Mouse (Mus musculus) C2C12 (cell line): ENCODE data around the gene Lrrc42. TPM values are rescaled to one million over a fixed set of nuclear protein-coding genes. Genes with fewer than 3 reads are reported as not detected.

Experiments used
- H3K27me3 ChIP-seq: one replicate; pipeline ENCODE4 v1.6.1; 2011; ENCODE audit not compliant: control insufficient read depth, insufficient read depth, insufficient read length
- H3K36me3 ChIP-seq: one replicate; pipeline ENCODE4 v1.6.1; 2011; ENCODE audit not compliant: control insufficient read depth, insufficient read depth
- H3K4me3 ChIP-seq: one replicate; pipeline ENCODE4 v1.5.1; 2011; ENCODE audit warnings: mild to moderate bottlenecking, control low read depth; ENCODE audit not compliant: poor library complexity, insufficient read depth, severe bottlenecking
- H3K79me2 ChIP-seq: one replicate; pipeline ENCODE4 v1.6.1; 2011; ENCODE audit not compliant: control insufficient read depth, insufficient read depth
- H3K79me3 ChIP-seq: one replicate; pipeline ENCODE4 v1.6.1; 2011; ENCODE audit warnings: low read depth, control low read depth
- H3ac ChIP-seq: one replicate; pipeline ENCODE3; 2011; ENCODE audit warnings: low read depth; ENCODE audit not compliant: control insufficient read depth, insufficient read length
- CEBPB ChIP-seq: IDR thresholded peaks from one replicate; pipeline ENCODE4 v1.6.1; 2011; ENCODE audit warnings: low read depth, mild to moderate bottlenecking, control low read depth, moderate library complexity
- CTCF ChIP-seq: IDR thresholded peaks from one replicate; pipeline ENCODE4 v1.5.1; 2011; ENCODE audit not compliant: control insufficient read depth, insufficient read depth, insufficient read length
- FOSL1 ChIP-seq: IDR thresholded peaks from one replicate; pipeline ENCODE4 v1.8.0; 2011; ENCODE audit warnings: mild to moderate bottlenecking, low read length; ENCODE audit not compliant: poor library complexity, insufficient read depth, severe bottlenecking
- MAX ChIP-seq: IDR thresholded peaks from one replicate; pipeline ENCODE4 v1.6.1; 2011; ENCODE audit warnings: mild to moderate bottlenecking, control low read depth
- MYOD1 ChIP-seq: IDR thresholded peaks from one replicate; pipeline ENCODE4 v1.6.1; 2011; ENCODE audit warnings: low read depth; ENCODE audit not compliant: control insufficient read depth, insufficient read length
- MYOG ChIP-seq: IDR thresholded peaks from one replicate; pipeline ENCODE4 v1.6.1; 2011; ENCODE audit not compliant: control insufficient read depth, insufficient read length; ENCODE audit errors: extremely low read depth
- USF1 ChIP-seq: IDR thresholded peaks from one replicate; pipeline ENCODE4 v1.6.1; 2011; ENCODE audit warnings: low read depth, mild to moderate bottlenecking, control low read depth, moderate library complexity
- long read RNA-seq, 2 experiments: library from polyadenylated mRNA; unstranded; transcript quantifications; one replicate each; pipeline ENCODE4 v2.0.0; 2019 to 2020
- polyA plus RNA-seq: library from polyadenylated mRNA; unstranded; fragments of >200 nt; fragmentation: generic; extraction: Trizol; gene quantifications from one replicate; pipeline ENCODE4 v1.2.1, GENCODE M21; 2012; ENCODE audit warnings: missing spikeins

Lrrc42 gene
- polyA plus RNA-seq = 32.5 TPM
- long read RNA-seq, experiment 1, transcript Lrrc42-201 (8 exons, 1,755 nt) = major isoform, 23 of 32 reads
- long read RNA-seq, experiment 1, partial matches to known transcripts = 2 of 32 reads
- long read RNA-seq, experiment 1, other reads (novel, unspliced or antisense) = 6 of 32 reads
- long read RNA-seq, experiment 2, transcript Lrrc42-201 (8 exons, 1,755 nt) = major isoform, 144 of 156 reads
- long read RNA-seq, experiment 2, partial matches to known transcripts = 1 of 156 reads
- long read RNA-seq, experiment 2, other reads (novel, unspliced or antisense) = 11 of 156 reads

DNA sequence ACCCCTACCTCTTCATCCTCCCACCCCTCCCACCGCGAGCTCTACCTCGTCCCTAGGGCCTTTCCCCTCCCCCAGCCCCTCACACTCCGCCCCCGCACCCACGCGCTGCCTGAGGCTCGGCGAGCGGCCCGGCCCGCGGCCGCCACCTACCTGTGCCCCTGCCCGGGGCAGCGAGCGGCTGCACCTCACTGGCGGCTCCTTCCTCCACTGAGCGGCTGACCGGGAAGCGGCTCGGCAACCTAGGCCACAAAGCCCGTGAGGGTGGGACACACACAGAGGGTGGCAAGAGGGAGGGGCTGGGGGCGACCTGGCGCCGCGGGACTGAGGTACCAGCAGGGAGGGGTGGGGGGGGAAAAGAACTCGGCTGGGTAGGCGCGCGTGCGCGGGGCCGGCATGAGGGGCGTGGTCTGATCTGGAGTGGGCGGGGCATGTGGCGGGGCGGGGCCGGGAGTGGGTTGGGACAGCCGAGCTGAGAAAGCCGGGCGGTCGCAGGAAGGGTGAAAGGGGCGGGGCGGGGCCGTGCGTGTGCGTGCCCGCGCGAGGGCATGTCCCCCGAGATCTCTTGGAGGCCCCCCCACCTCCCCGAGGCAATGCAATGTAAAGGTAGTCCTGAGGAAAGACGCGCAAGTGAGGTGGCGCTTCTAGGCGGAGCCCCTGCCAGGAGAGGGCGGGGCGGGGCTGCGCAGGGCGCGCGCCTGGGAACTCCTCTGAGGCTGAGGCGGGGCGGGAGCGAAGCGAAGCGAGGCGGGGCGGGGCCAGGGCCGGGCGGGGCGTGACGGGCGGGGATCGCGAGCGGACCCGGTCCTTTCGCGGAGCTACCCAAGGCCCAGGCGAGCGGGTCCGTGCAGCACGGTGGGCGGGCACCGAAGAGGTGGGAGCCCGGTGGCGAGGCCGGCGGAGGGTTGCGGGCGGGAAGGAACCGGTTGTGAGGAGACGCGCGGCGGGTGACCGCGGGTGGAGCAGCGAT lies at the start of gene Lrrc42, which contains the start of gene Hspb11:
TSS of gene Lrrc42 (minus strand) at position 408 of the 967 bp plus-strand sequence.
TSS of gene Hspb11 (plus strand) at position 469 of the 967 bp plus-strand sequence.
- Histone ChIP-seq H3K27me3 (no peaks in the 10 kb centered on the region), H3K79me2 (peaks cover 45% of the 10 kb centered on the region), H3ac (peak within 1 kb of the TSS; percentile 69), H3K36me3 (no peaks in the 10 kb centered on the region), H3K4me3 (peak within 1 kb of the TSS; percentile 64), H3K79me3 (peaks cover 17% of the 10 kb centered on the region)
- TF ChIP-seq MAX (peak; percentile 35), USF1 (no peak), MYOD1 (no peak), CTCF (no peak)

DNA sequence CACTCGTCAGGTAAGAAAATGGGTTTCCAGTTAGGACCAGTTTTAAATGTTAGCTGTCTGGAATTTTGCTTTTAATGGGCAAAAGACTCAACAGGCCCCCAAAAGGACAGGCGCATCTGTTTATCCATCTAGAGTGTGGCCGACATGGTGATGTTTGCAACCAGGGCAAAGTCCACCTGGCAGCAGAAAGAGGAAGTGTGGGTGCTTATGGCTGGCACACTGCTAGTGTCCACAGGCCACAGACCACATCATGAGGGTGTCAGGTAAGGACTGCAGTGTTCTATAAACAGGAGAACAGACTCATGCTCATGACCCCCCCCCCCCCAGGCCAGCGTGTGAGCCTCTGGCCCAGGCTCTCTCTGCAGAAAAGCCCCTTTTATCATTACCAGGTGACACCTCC lies 49.5 kb upstream of the Lrrc42 start:
- Histone ChIP-seq H3K36me3 (no peaks in the 10 kb centered on the region), H3K79me2 (no peaks in the 10 kb centered on the region), H3ac (no peak overlapping the region), H3K4me3 (no peak overlapping the region), H3K27me3 (peaks cover 36% of the 10 kb centered on the region), H3K79me3 (no peaks in the 10 kb centered on the region)
- no peak for TF ChIP-seq MAX
- TF ChIP-seq FOSL1 = no peak
- no peak for TF ChIP-seq MYOG
- no peak for TF ChIP-seq USF1
- no peak for TF ChIP-seq CTCF
- TF ChIP-seq CEBPB = no peak
- TF ChIP-seq MYOD1 = no peak

DNA sequence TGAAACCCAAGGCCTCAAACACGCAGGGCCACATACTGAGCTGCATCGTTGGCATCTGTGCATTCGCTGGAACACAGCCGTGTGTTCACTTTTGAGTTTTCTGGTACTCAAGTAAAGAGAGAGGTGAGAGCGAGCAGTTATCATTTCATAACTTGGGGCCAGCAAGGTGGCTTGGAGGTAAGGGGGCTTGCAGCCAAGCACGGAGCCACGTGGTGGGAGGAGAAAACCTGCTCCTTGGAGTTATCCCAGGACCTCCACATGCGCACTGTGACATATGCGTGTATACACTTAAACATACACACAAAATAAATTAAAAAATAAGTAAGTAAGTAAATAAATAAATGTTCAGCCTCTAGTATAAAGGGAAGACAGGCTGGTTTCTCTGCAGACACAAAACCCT lies 48.9 kb upstream of the Lrrc42 start:
- Histone ChIP-seq H3K27me3 (peaks cover 33% of the 10 kb centered on the region), H3ac (no peak overlapping the region), H3K79me3 (no peaks in the 10 kb centered on the region), H3K36me3 (no peaks in the 10 kb centered on the region), H3K4me3 (no peak overlapping the region), H3K79me2 (no peaks in the 10 kb centered on the region)
- no peak for TF ChIP-seq MAX
- TF ChIP-seq CTCF = no peak
- no peak for TF ChIP-seq MYOD1
- no peak for TF ChIP-seq CEBPB
- TF ChIP-seq MYOG = no peak
- TF ChIP-seq FOSL1 = no peak

GRCm38 (mm10) chr4:107300902-107301555 lies 47.7 kb upstream of the Lrrc42 start:
- Histone ChIP-seq H3K79me2 (no peaks in the 10 kb centered on the region), H3K27me3 (peaks cover 21% of the 10 kb centered on the region), H3K36me3 (no peaks in the 10 kb centered on the region), H3K79me3 (no peaks in the 10 kb centered on the region), H3ac (no peak overlapping the region), H3K4me3 (no peak overlapping the region)
- TF ChIP-seq FOSL1 = no peak
- TF ChIP-seq USF1 = no peak
- no peak for TF ChIP-seq MYOG

DNA sequence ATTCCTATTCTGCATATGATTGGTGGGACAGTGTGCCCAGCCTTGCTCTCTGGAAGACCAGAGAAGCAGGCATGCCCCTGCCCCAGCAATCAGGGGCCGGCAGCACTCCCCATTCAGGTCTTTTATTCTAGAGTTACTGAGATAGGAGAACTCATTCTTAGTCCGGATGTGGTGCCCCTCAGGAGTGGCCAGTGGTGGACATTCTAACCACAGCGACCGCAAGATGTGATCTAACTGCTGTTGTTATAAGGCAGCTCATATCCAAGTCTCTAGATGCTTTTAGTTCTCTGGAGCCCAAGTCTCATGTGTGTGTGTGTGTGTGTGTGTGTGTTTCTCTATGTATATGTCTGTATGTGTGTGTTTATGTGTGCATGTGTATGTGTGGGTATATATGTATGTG lies 47.0 kb upstream of the Lrrc42 start:
- TF ChIP-seq MYOD1 = no peak
- no peak for TF ChIP-seq USF1
- no peak for TF ChIP-seq CEBPB
- TF ChIP-seq MAX = no peak
- no peak for TF ChIP-seq CTCF
- TF ChIP-seq MYOG = no peak
- no peak for TF ChIP-seq FOSL1

More for the DNA sequence above, 47.0 kb upstream of the Lrrc42 start:
- H3K27me3 ChIP-seq = peaks cover 14% of the 10 kb centered on the region
- H3K36me3 ChIP-seq = no peaks in the 10 kb centered on the region
- H3K79me3 ChIP-seq = no peaks in the 10 kb centered on the region
- H3ac ChIP-seq = no peak overlapping the region
- H3K79me2 ChIP-seq = no peaks in the 10 kb centered on the region
- H3K4me3 ChIP-seq = no peak overlapping the region
